Mouse (Mus musculus): ENCODE results near the gene Gas8.

GRCm38 (mm10) chr8:123527720-123528489 lies 9.3 kb downstream of the Gas8 start:
- TF ChIP-seq POLR2A (IDR thresholded peaks at IDR 0.05; ENCODE audit: borderline replicate concordance, extremely low read depth, insufficient read depth, insufficient read length, poor library complexity, severe bottlenecking) (no peak), CTCF (IDR thresholded peaks at IDR 0.05; ENCODE audit: borderline replicate concordance, extremely low read depth, insufficient read depth, insufficient read length) (no peak)

Data from brain, embryonic 14.5 days (tissue).